Mouse (Mus musculus) MEL (cell line): Measurements from ENCODE around the gene Rfk. TPM values are rescaled to one million over a fixed set of nuclear protein-coding genes. Genes with fewer than 3 reads are reported as not detected.

ENCODE experiments used
- DNase-seq: peaks from one replicate; pipeline ENCODE4 v3.0.0; 2011; ENCODE audit warnings: low read depth, low spot score
- H3K27ac ChIP-seq: 2 replicates; pipeline ENCODE4 v1.5.1; 2012; ENCODE audit warnings: low read depth, mild to moderate bottlenecking, control low read depth, low read length, moderate library complexity; ENCODE audit not compliant: control insufficient read depth
- H3K27me3 ChIP-seq, 2 experiments: fragments of 150-350 bp in 1 of 2; sonication (generic) in 1 of 2; 2 replicates each; pipeline ENCODE4 v1.6.1; 2012; ENCODE audit warnings: low read length in 2 of 2, mild to moderate bottlenecking in 2 of 2, improper control_type of control experiment in 1 of 2, moderate library complexity in 1 of 2; ENCODE audit not compliant: insufficient read depth in 2 of 2, control insufficient read depth in 1 of 2
- H3K36me3 ChIP-seq, 2 experiments: 2 replicates each; pipeline ENCODE4 v1.6.1; 2012 to 2014; ENCODE audit warnings: low read length in 2 of 2, improper control_type of control experiment in 1 of 2, inconsistent platforms in 1 of 2, mild to moderate bottlenecking in 1 of 2; ENCODE audit not compliant: insufficient read depth in 2 of 2, control insufficient read depth in 1 of 2
- H3K4me1 ChIP-seq, 2 experiments: fragments of 150-350 bp in 1 of 2; sonication (generic) in 1 of 2; 2 replicates each; pipeline ENCODE4 v1.6.1; 2012; ENCODE audit warnings: low read length in 2 of 2, improper control_type of control experiment in 1 of 2, mild to moderate bottlenecking in 1 of 2; ENCODE audit not compliant: insufficient read depth in 2 of 2, control insufficient read depth in 1 of 2
- H3K4me3 ChIP-seq, 2 experiments: fragments of 150-350 bp in 1 of 2; sonication (generic) in 1 of 2; 2 replicates each; pipeline ENCODE4 v1.5.1; 2012; ENCODE audit warnings: low read depth in 2 of 2, low read length in 2 of 2, mild to moderate bottlenecking in 2 of 2, moderate library complexity in 2 of 2, control low read depth in 1 of 2, improper control_type of control experiment in 1 of 2; ENCODE audit not compliant: control insufficient read depth in 1 of 2, insufficient read depth in 1 of 2
- H3K79me2 ChIP-seq: 2 replicates; pipeline ENCODE4 v1.6.1; 2012; ENCODE audit warnings: mild to moderate bottlenecking, low read length, moderate library complexity; ENCODE audit not compliant: control insufficient read depth, poor library complexity, insufficient read depth
- H3K9ac ChIP-seq: 2 replicates; pipeline ENCODE4 v1.6.1; 2012; ENCODE audit warnings: low read depth, mild to moderate bottlenecking, control low read depth, low read length, moderate library complexity; ENCODE audit not compliant: control insufficient read depth, poor library complexity, severe bottlenecking
- H3K9me3 ChIP-seq: fragments of 150-350 bp; sonication (generic); replicated peaks from 2 replicates; pipeline ENCODE4 v1.6.1; 2012; ENCODE audit warnings: mild to moderate bottlenecking, low read length, improper control_type of control experiment, moderate library complexity; ENCODE audit not compliant: insufficient read depth
- BHLHE40 ChIP-seq: IDR thresholded peaks from 2 replicates; pipeline ENCODE4 v1.6.1; 2012; ENCODE audit warnings: low read depth, mild to moderate bottlenecking, inconsistent platforms, low read length, improper control_type of control experiment, borderline replicate concordance
- CHD1 ChIP-seq: IDR thresholded peaks from 2 replicates; pipeline ENCODE4 v1.6.1; 2012; ENCODE audit warnings: low read depth, mild to moderate bottlenecking, inconsistent platforms, low read length, improper control_type of control experiment
- CTCF ChIP-seq, 3 experiments: IDR thresholded peaks in 2 of 3; conservative IDR thresholded peaks in 1 of 3; 2 replicates each; pipeline ENCODE4 v1.5.1; 2011 to 2012; ENCODE audit warnings: low read length in 3 of 3, low read depth in 2 of 3, mild to moderate bottlenecking in 2 of 3, improper control_type of control experiment in 1 of 3, inconsistent platforms in 1 of 3, mixed read lengths in 1 of 3, moderate library complexity in 1 of 3; ENCODE audit not compliant: control insufficient read depth in 1 of 3, insufficient read depth in 1 of 3, poor library complexity in 1 of 3, severe bottlenecking in 1 of 3
- E2F4 ChIP-seq: IDR thresholded peaks from 2 replicates; pipeline ENCODE4 v1.6.1; 2011; ENCODE audit warnings: low read depth, low read length, improper control_type of control experiment, borderline replicate concordance
- ETS1 ChIP-seq: IDR thresholded peaks from 2 replicates; pipeline ENCODE4 v1.6.1; 2012; ENCODE audit warnings: low read depth, mild to moderate bottlenecking, inconsistent platforms, low read length, improper control_type of control experiment, moderate library complexity
- GABPA ChIP-seq: IDR thresholded peaks from 2 replicates; pipeline ENCODE4 v1.6.1; 2012; ENCODE audit warnings: low read depth, mild to moderate bottlenecking, inconsistent platforms, low read length, improper control_type of control experiment, moderate library complexity
- GATA1 ChIP-seq: IDR thresholded peaks from 2 replicates; pipeline ENCODE4 v1.6.1; 2011; ENCODE audit warnings: low read depth, low read length, improper control_type of control experiment
- HCFC1 ChIP-seq: IDR thresholded peaks from 2 replicates; pipeline ENCODE4 v1.6.1; 2012; ENCODE audit warnings: low read depth, mild to moderate bottlenecking, inconsistent platforms, low read length, improper control_type of control experiment, moderate library complexity
- JUND ChIP-seq: IDR thresholded peaks from 2 replicates; pipeline ENCODE4 v1.6.1; 2011; ENCODE audit warnings: low read depth, mild to moderate bottlenecking, improper control_type of control experiment, low read length
- MAFK ChIP-seq: IDR thresholded peaks from 2 replicates; pipeline ENCODE4 v1.6.1; 2011; ENCODE audit warnings: low read depth, mild to moderate bottlenecking, low read length, improper control_type of control experiment, borderline replicate concordance
- MAX ChIP-seq: IDR thresholded peaks from 2 replicates; pipeline ENCODE4 v1.6.1; 2011; ENCODE audit warnings: low read length, improper control_type of control experiment
- MEF2A ChIP-seq: IDR thresholded peaks from 2 replicates; pipeline ENCODE4 v1.6.1; 2014; ENCODE audit warnings: low read depth, mild to moderate bottlenecking, inconsistent platforms, low read length, improper control_type of control experiment; ENCODE audit not compliant: poor library complexity, insufficient replicate concordance, severe bottlenecking; ENCODE audit errors: extremely low read depth
- MXI1 ChIP-seq: IDR thresholded peaks from 2 replicates; pipeline ENCODE4 v1.6.1; 2011; ENCODE audit warnings: mild to moderate bottlenecking, low read depth, low read length, improper control_type of control experiment
- MYB ChIP-seq: IDR thresholded peaks from 2 replicates; pipeline ENCODE4 v1.6.1; 2011; ENCODE audit warnings: mild to moderate bottlenecking, low read depth, low read length, improper control_type of control experiment
- NELFE ChIP-seq: IDR thresholded peaks from 2 replicates; pipeline ENCODE4 v1.6.1; 2011; ENCODE audit warnings: low read depth, low read length, improper control_type of control experiment
- POLR2A ChIP-seq, 2 experiments: IDR thresholded peaks; 2 replicates each; pipeline ENCODE4 v1.6.1; 2011 to 2012; ENCODE audit warnings: low read length in 2 of 2, mild to moderate bottlenecking in 2 of 2, control low read depth in 1 of 2, improper control_type of control experiment in 1 of 2, low read depth in 1 of 2, moderate library complexity in 1 of 2; ENCODE audit not compliant: control insufficient read depth in 1 of 2, insufficient read depth in 1 of 2, poor library complexity in 1 of 2
- POLR2AphosphoS5 ChIP-seq: IDR thresholded peaks from 2 replicates; pipeline ENCODE4 v1.6.1; 2012; ENCODE audit warnings: low read depth, borderline replicate concordance, mild to moderate bottlenecking, inconsistent platforms, low read length, moderate library complexity, mixed read lengths
- RAD21 ChIP-seq: IDR thresholded peaks from 2 replicates; pipeline ENCODE4 v1.6.1; 2011; ENCODE audit warnings: mild to moderate bottlenecking, low read depth, low read length, improper control_type of control experiment
- RCOR1 ChIP-seq: IDR thresholded peaks from 2 replicates; pipeline ENCODE4 v1.6.1; 2012; ENCODE audit warnings: low read depth, mild to moderate bottlenecking, inconsistent platforms, low read length, improper control_type of control experiment
- SIN3A ChIP-seq: IDR thresholded peaks from 2 replicates; pipeline ENCODE4 v1.6.1; 2012; ENCODE audit warnings: low read length, improper control_type of control experiment, inconsistent platforms
- SMC3 ChIP-seq: IDR thresholded peaks from 2 replicates; pipeline ENCODE4 v1.6.1; 2011; ENCODE audit warnings: low read depth, low read length, improper control_type of control experiment
- TCF12 ChIP-seq: IDR thresholded peaks from 2 replicates; pipeline ENCODE4 v1.6.1; 2014; ENCODE audit warnings: low read depth, mild to moderate bottlenecking, inconsistent platforms, low read length, improper control_type of control experiment, moderate library complexity
- UBTF ChIP-seq: IDR thresholded peaks from 2 replicates; pipeline ENCODE4 v1.6.1; 2012; ENCODE audit warnings: low read depth, mild to moderate bottlenecking, inconsistent platforms, low read length, improper control_type of control experiment, moderate library complexity, borderline replicate concordance; ENCODE audit not compliant: insufficient read depth
- USF1 ChIP-seq: IDR thresholded peaks from 2 replicates; pipeline ENCODE4 v1.6.1; 2014; ENCODE audit warnings: low read depth, mild to moderate bottlenecking, inconsistent platforms, low read length, improper control_type of control experiment, moderate library complexity
- ZC3H11A ChIP-seq: IDR thresholded peaks from 2 replicates; pipeline ENCODE4 v1.6.1; 2012; ENCODE audit warnings: low read depth, mild to moderate bottlenecking, inconsistent platforms, low read length, improper control_type of control experiment
- ZKSCAN1 ChIP-seq: IDR thresholded peaks from 2 replicates; pipeline ENCODE4 v1.6.1; 2012; ENCODE audit warnings: low read depth, mild to moderate bottlenecking, inconsistent platforms, low read length, improper control_type of control experiment, moderate library complexity
- ZMIZ1 ChIP-seq: IDR thresholded peaks from 2 replicates; pipeline ENCODE4 v1.6.1; 2012; ENCODE audit warnings: low read depth, mild to moderate bottlenecking, inconsistent platforms, low read length, improper control_type of control experiment, moderate library complexity
- polyA plus RNA-seq, 2 experiments: library from polyadenylated mRNA; stranded (reverse) in 1 of 2; unstranded in 1 of 2; fragments of >175 nt in 1 of 2; fragments of >200 nt in 1 of 2; gene quantifications; 2 replicates each; pipeline versions ENCODE4 v1.2.1 to v1.2.4; 2012; ENCODE audit warnings: low replicate concordance in 2 of 2, low read depth in 1 of 2; ENCODE audit not compliant: insufficient read length in 2 of 2, insufficient read depth in 1 of 2, missing spikeins in 1 of 2
- total RNA-seq: library from RNA; depleted of rRNA; stranded (reverse); fragments of 300-350 nt; gene quantifications from 2 replicates; pipeline ENCODE4 v1.2.3, GENCODE M21; 2012

Gene Rfk
- total and polyA plus RNA-seq, 3 experiments: 16.2 to 39.7 TPM; not detected in 1

GRCm38 (mm10) chr19:17388404-17388803 is 5.4 kb upstream of the Rfk start:
- H3K4me1 ChIP-seq: peaks cover under 1 to 6% of the 10 kb centered on the region in 2 experiments; a peak in 3 of 4 replicates
- H3K4me3 ChIP-seq: no peak overlapping the region
- H3K36me3 ChIP-seq: peaks cover 0 to 3% of the 10 kb centered on the region in 2 experiments; a peak in 2 of 4 replicates
- peak; percentile 52 for DNase-seq
- H3K9ac ChIP-seq: no peak overlapping the region
- no peaks in the 10 kb centered on the region for H3K79me2 ChIP-seq
- H3K27me3 ChIP-seq: peaks cover 1 to 5% of the 10 kb centered on the region in 2 experiments; a peak in 2 of 4 replicates
- TF ChIP-seq ZKSCAN1 (no peak), ETS1 (no peak), GATA1 (no peak), POLR2A (IDR thresholded peaks at IDR 0.05; ENCODE audit: control insufficient read depth in 1 of 2, insufficient read depth in 1 of 2, low read depth in 1 of 2, low read length in 2 of 2, poor library complexity in 1 of 2) (no peak), ZMIZ1 (no peak), E2F4 (no peak), MAX (no peak), CTCF (IDR thresholded peaks at IDR 0.05 in 2 of 3, conservative IDR thresholded peaks at IDR 0.05 in 1 of 3; ENCODE audit: control insufficient read depth in 1 of 3, insufficient read depth in 1 of 3, low read depth in 2 of 3, low read length in 3 of 3, poor library complexity in 1 of 3, severe bottlenecking in 1 of 3) (peak; percentile 1 to 73 (median 37); a peak in 5 of 6 replicates), RAD21 (peak; percentile 84), GABPA (no peak), NELFE (no peak), TCF12 (no peak), USF1 (no peak), UBTF (no peak), ZC3H11A (peak; percentile 87), SMC3 (peak; percentile 92), MAFK (no peak), POLR2AphosphoS5 (no peak), BHLHE40 (no peak), JUND (no peak)
- H3K27ac ChIP-seq: no peak overlapping the region
- no peaks in the 10 kb centered on the region for H3K9me3 ChIP-seq

GRCm38 (mm10) chr19:17392866-17393265 is 977 bp upstream of the Rfk start:
- Histone ChIP-seq H3K79me2 (peaks cover 9% of the 10 kb centered on the region), H3K9ac (peak overlapping the region; percentile 58; the same call in 1 of the 2 replicates), H3K36me3 (peaks cover 0 to 22% of the 10 kb centered on the region in 2 experiments; a peak in 3 of 4 replicates), H3K27ac (no peak overlapping the region), H3K9me3 (no peaks in the 10 kb centered on the region), H3K4me1 (peaks cover 3 to 24% of the 10 kb centered on the region in 2 experiments; a peak in 3 of 4 replicates), H3K4me3 (peak overlapping the region in 1 of 2 experiments; percentile 36; a peak in 2 of 4 replicates), H3K27me3 (no peaks in the 10 kb centered on the region)
- no peak for DNase-seq
- TF ChIP-seq RCOR1 (no peak), HCFC1 (no peak), UBTF (no peak), MYB (no peak), RAD21 (no peak), MEF2A (no peak), MAX (no peak), MAFK (no peak), CHD1 (no peak), MXI1 (no peak), ZMIZ1 (no peak), SIN3A (no peak)
